Mouse (Mus musculus) left cerebral cortex, adult 8-10 months (tissue): ENCODE measurements around the gene Gm10439. TPM values are rescaled to one million over a fixed set of nuclear protein-coding genes. Genes with fewer than 3 reads are reported as not detected.
"Not testable (repeated sequence)": the region's sequence is repeated elsewhere in the genome, so short reads cannot be mapped to it uniquely, and the experiment has no call there.

Experiments used
- DNase-seq, 2 experiments: peaks; one replicate each; pipeline ENCODE4 v3.0.0; 2022; ENCODE audit warnings: low spot score in 2 of 2
- total RNA-seq, 4 experiments: library from RNA; stranded (reverse); gene quantifications; 2 replicates each; pipeline ENCODE4 v1.2.4; 2022

Gm10439 gene
- total RNA-seq, result not detected

DNA sequence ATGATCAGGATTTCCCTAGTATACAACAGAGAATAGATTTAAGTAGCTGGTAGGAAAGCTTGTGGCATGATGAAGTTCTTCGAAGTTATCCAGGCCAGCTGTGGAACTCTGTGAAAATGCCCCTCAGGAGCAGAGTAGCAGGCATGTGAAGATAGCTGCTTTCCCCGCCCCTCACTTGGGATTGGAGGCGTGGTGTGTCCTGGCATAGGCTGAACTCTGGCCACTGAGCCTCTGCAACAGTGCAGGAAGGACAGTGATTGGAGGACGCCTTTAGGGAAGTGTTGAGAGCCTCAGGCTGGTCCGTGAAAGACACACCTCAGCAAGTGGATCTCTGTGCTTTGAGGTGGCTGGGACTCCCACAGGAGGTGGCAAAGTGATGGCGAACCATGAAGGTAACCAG lies at the start of gene Gm10439:
Gm10439 (plus strand) TSS at position 301 of the 400 bp plus-strand sequence.
- not testable (repeated sequence) for DNase-seq

Other genes starting within 250 kb of the Gm10439 start
- gene Gm15085, start 147.0 kb upstream of the Gm10439 start, total RNA-seq, result not detected
- gene Gm15097, start 189.9 kb downstream of the Gm10439 start, total RNA-seq, result not detected